Comparison of ENCODE assay signal across 8 mouse cellular contexts in the genomic region with DNA sequence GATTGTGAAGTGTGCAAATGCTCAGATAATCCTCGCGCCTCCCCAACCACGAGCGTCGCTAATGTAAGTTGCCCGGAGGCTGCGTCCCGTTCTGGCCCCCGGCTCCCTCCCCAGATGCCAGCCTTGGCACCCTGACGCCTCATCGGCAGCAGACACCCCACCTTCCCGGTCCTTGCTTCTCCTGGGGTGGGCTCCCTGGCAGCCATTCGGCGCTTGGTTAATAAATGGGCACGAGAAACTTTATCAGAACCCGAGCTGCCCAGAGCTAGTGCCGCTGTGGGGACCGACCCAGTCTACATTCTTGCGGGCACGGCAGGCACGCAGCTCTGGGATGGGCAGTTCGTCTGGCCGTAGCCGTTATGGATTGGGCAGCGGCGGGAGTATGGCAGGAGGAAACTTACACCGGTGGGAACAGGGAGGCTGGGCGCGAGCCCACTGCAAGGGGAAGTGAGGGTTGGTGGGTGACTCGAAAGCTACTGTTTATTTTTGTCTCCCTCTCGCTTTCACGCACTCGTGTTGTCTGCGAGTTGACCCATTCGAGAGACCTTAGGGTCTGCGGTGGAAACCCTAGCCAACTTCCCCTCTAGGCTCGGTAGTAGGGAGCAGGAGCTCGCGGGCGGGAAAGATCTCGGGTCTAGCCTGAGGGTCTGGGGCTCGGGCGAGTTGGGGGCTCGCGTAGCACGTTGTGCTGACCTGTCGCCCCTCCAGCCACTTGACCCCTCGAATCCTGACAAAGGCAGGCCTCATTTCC. TPM values are rescaled to one million over a fixed set of nuclear protein-coding genes. Genes with fewer than 3 reads are reported as not detected.
DNase-seq lines count a peak whose midpoint lies in the region; ATAC-seq and TF ChIP-seq lines count a peak whose summit lies in the region.

No protein-coding gene starts in this region.

- no peaks in the 10 kb centered on the region for H3K9me3 ChIP-seq in forebrain, embryonic 12.5 days

- H3K9ac ChIP-seq in forebrain, embryonic 12.5 days: peak overlapping the region; percentile 94

- no peaks in the 10 kb centered on the region; the same call in 1 of the 2 replicates for H3K36me3 ChIP-seq in forebrain, embryonic 12.5 days (replicated peaks)

- peak overlapping the region; percentile 99 for H3K27ac ChIP-seq in forebrain, embryonic 12.5 days

- intact Hi-C loops in heart, postnatal 36 days (cut with DNase I): loop anchor here (5.0 to 10.0 kb wide), 2 partner anchors 95 to 218 kb away; partner anchors contain the start of gene Glce

- no peak for ATAC-seq in forebrain, embryonic 12.5 days (ENCODE audit: low FRiP score)
- peak; percentile 23 for ATAC-seq in megakaryocyte progenitor cell, adult 5-6 weeks (replicated peaks; ENCODE audit: poor library complexity)
- ATAC-seq in activated CD4-positive, CD25-positive, alpha-beta regulatory T cell, adult 4 months: no peak

- H3K4me2 ChIP-seq in forebrain, embryonic 12.5 days: peak overlapping the region; percentile 84

- 0% methylated on average over 48 of the region's 48 CpGs for WGBS in forebrain, embryonic 12.5 days

- TF ChIP-seq CTCF in brain, embryonic 14.5 days (IDR thresholded peaks at IDR 0.05; ENCODE audit: borderline replicate concordance, extremely low read depth, insufficient read depth, insufficient read length): no peak

- H3K4me1 ChIP-seq in forebrain, embryonic 12.5 days: peaks cover 45% of the 10 kb centered on the region

- H3K27me3 ChIP-seq in forebrain, embryonic 12.5 days: no peaks in the 10 kb centered on the region

- peak; percentile 56 for DNase-seq in NIH3T3 (ENCODE audit: low read depth)
- DNase-seq in brain, embryonic 14.5 days (ENCODE audit: low read depth): peak; percentile 67
- peak; percentile 68 to 85 for DNase-seq in heart, postnatal 36 days
- DNase-seq in layer of hippocampus, postnatal 36 days: peak; percentile 63
- peak; percentile 74 to 79 for DNase-seq in right cerebral cortex, postnatal 10 days (ENCODE audit: low spot score in 2 of 2)

- peak overlapping the region; percentile 89 for H3K4me3 ChIP-seq in forebrain, embryonic 12.5 days (replicated peaks)

- TF ChIP-seq POLR2A in brain, embryonic 14.5 days (IDR thresholded peaks at IDR 0.05; ENCODE audit: borderline replicate concordance, extremely low read depth, insufficient read depth, insufficient read length, poor library complexity, severe bottlenecking): no peak

RNA-seq across cellular contexts. Expression of gene Anp32a, which starts 1.5 kb away (rescaled TPM):
- 207 and 332 TPM in 2 replicates for polyA plus RNA-seq in brain, embryonic 14.5 days (2012; rRNA removed)
- 203 and 223 TPM in 2 replicates for polyA plus RNA-seq in forebrain, embryonic 12.5 days (2016; fragmentation: Nextera tagmentation; extraction: Ambion mirVana)
- 100 to 1,000 TPM; 206 to 209 TPM for total RNA-seq in heart, postnatal 36 days (2021)
- 100 to 1,000 TPM; 334 to 351 TPM for total RNA-seq in layer of hippocampus, postnatal 36 days (2021)
- 308 and 417 TPM in 2 replicates for total RNA-seq in megakaryocyte progenitor cell, adult 5-6 weeks (2015)
- 646 and 851 TPM in 2 replicates for total RNA-seq in megakaryocyte progenitor cell, adult 5-6 weeks (2017)
- 100 to 1,000 TPM; 108 to 132 TPM for polyA plus RNA-seq in activated CD4-positive, CD25-positive, alpha-beta regulatory T cell, adult 4 months (2017; shearing (Covaris generic))
